Mouse (Mus musculus) embryonic facial prominence, embryonic 14.5 days (tissue): ENCODE results near the gene Arhgap17. TPM values are rescaled to one million over a fixed set of nuclear protein-coding genes. Genes with fewer than 3 reads are reported as not detected.

ENCODE experiments used
- ATAC-seq: fragments of 200-750 bp; cut with Nextera tagmentation; 2 replicates; pipeline ENCODE4 v1.8.0; 2017; ENCODE audit warnings: low read depth, moderate number of reproducible peaks, moderate TSS enrichment
- DNase-seq: peaks from one replicate; pipeline ENCODE4 v3.0.0-alpha.2; 2015; ENCODE audit warnings: low spot score
- H3K27ac ChIP-seq: fragments of 300-500 bp; sonication (generic); replicated peaks from 2 replicates; pipeline ENCODE4 v1.5.1; 2014; ENCODE audit warnings: low read depth, mild to moderate bottlenecking, low read length, moderate library complexity
- H3K27me3 ChIP-seq: fragments of 300-500 bp; sonication (generic); replicated peaks from 2 replicates; pipeline ENCODE4 v1.6.1; 2014; ENCODE audit warnings: low read length; ENCODE audit not compliant: control insufficient read depth, insufficient read depth
- H3K36me3 ChIP-seq: fragments of 300-500 bp; sonication (generic); 2 replicates; pipeline ENCODE4 v1.6.1; 2014; ENCODE audit warnings: low read length, mixed read lengths; ENCODE audit not compliant: control insufficient read depth, insufficient read depth
- H3K4me1 ChIP-seq: fragments of 300-500 bp; sonication (generic); 2 replicates; pipeline ENCODE4 v1.6.1; 2014; ENCODE audit warnings: antibody characterized with exemption, low read length; ENCODE audit not compliant: control insufficient read depth, insufficient read depth
- H3K4me2 ChIP-seq: fragments of 300-500 bp; sonication (generic); 2 replicates; pipeline ENCODE4 v1.6.1; 2014; ENCODE audit warnings: low read depth, mild to moderate bottlenecking, low read length, moderate library complexity, mixed read lengths
- H3K4me3 ChIP-seq: fragments of 300-500 bp; sonication (generic); 2 replicates; pipeline ENCODE4 v1.5.1; 2014; ENCODE audit warnings: low read depth, mild to moderate bottlenecking, low read length
- H3K9ac ChIP-seq: fragments of 300-500 bp; sonication (generic); 2 replicates; pipeline ENCODE4 v1.6.1; 2014; ENCODE audit warnings: low read depth, mild to moderate bottlenecking, low read length, moderate library complexity, mixed read lengths
- H3K9me3 ChIP-seq: fragments of 300-500 bp; sonication (generic); 2 replicates; pipeline ENCODE4 v1.6.1; 2016; ENCODE audit warnings: low read length; ENCODE audit not compliant: control insufficient read depth
- WGBS: fragments of 180-500 bp; shearing (Covaris S2); extraction: QIAGEN DNeasy Blood & Tissue Kit; methylation state at CpG from one replicate; pipeline ENCODE4 v1.1.7; 2014; 5-methylcytosine and 5-hydroxymethylcytosine counted together
- polyA plus RNA-seq: library from polyadenylated mRNA; unstranded; fragments of >200 nt; fragmentation: Nextera tagmentation; extraction: Ambion mirVana; gene quantifications from 2 replicates; pipeline ENCODE4 v1.2.1, GENCODE M21; 2014

Gene Arhgap17
- polyA plus RNA-seq, 1 experiment from 2014 or later: 24.4 TPM

GRCm38 (mm10) chr7:123354392-123354791, 15.3 kb downstream of the Arhgap17 start:
- DNase-seq (no peak), ATAC-seq (no peak)
- no peaks in the 10 kb centered on the region for H3K9me3 ChIP-seq
- H3K27me3 ChIP-seq: no peaks in the 10 kb centered on the region
- H3K36me3 ChIP-seq: no peaks in the 10 kb centered on the region
- H3K27ac ChIP-seq: no peak overlapping the region
- no peak overlapping the region for H3K9ac ChIP-seq
- H3K4me2 ChIP-seq: no peak overlapping the region
- H3K4me1 ChIP-seq: no peaks in the 10 kb centered on the region
- no peak overlapping the region for H3K4me3 ChIP-seq
- WGBS: 84% methylated on average over 5 of the region's 5 CpGs

DNA sequence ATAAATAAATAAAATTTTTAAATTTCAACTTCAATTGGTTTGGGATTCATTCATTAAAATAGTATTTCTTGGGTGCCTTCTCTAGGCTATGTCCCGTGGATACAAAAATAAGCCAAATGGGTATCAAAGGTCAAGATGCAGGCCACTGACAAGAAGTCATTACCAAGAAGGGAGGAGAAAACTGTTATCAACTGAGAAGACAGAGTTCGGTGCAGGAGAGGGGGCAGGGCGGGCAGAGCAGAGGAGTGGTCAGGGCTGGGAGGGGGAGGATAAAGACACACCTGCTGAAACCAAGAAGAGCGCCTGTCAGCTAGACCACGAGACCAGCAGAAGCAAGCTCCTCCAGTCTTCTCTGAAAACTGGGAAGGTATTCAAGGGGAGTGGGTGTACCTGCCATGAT, 15.8 kb downstream of the Arhgap17 start:
- H3K9ac ChIP-seq: no peak overlapping the region
- no peak overlapping the region for H3K4me2 ChIP-seq
- 77% methylated on average over 5 of the region's 5 CpGs for WGBS
- no peaks in the 10 kb centered on the region for H3K36me3 ChIP-seq
- H3K27ac ChIP-seq: no peak overlapping the region
- H3K9me3 ChIP-seq: no peaks in the 10 kb centered on the region
- no peaks in the 10 kb centered on the region for H3K4me1 ChIP-seq
- no peak overlapping the region for H3K4me3 ChIP-seq
- DNase-seq (no peak), ATAC-seq (no peak)
- no peaks in the 10 kb centered on the region for H3K27me3 ChIP-seq

GRCm38 (mm10) chr7:123353081-123353480, 16.6 kb downstream of the Arhgap17 start:
- ATAC-seq (no peak), DNase-seq (no peak)
- Histone ChIP-seq H3K27me3 (no peaks in the 10 kb centered on the region), H3K4me2 (no peak overlapping the region), H3K4me3 (no peak overlapping the region), H3K9me3 (no peaks in the 10 kb centered on the region), H3K36me3 (no peaks in the 10 kb centered on the region), H3K27ac (no peak overlapping the region), H3K9ac (no peak overlapping the region), H3K4me1 (no peaks in the 10 kb centered on the region)
- WGBS: 95% methylated on average over 4 of the region's 4 CpGs

DNA sequence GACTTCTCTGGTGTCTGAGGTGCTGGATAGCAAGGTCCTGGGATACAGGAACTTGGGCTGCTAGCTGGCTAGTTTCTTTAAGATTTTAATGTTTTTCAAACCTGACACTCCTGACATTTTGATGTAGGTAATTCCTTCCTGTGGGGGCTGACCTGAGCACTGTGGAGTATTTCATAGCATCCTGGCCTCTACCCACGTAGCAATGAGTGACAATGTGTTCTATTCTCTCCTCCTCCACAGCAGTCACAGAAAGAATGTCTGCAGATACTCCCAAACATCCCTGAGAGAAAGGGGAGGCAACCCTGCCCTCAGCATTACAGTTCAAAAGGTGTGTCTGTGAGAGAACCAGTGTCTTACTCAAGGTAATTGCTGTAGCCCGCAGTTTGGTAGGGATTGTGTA, 19.5 kb downstream of the Arhgap17 start:
- no peak for DNase-seq
- 54% methylated on average over 2 of the region's 2 CpGs for WGBS
- no peak overlapping the region for H3K4me2 ChIP-seq
- no peaks in the 10 kb centered on the region for H3K9me3 ChIP-seq
- no peak overlapping the region for H3K9ac ChIP-seq
- H3K36me3 ChIP-seq: no peaks in the 10 kb centered on the region
- H3K4me1 ChIP-seq: no peaks in the 10 kb centered on the region
- H3K27ac ChIP-seq: no peak overlapping the region
- no peak overlapping the region for H3K4me3 ChIP-seq
- no peaks in the 10 kb centered on the region for H3K27me3 ChIP-seq
- no peak for ATAC-seq

- no peak overlapping the region for H3K4me2 ChIP-seq
- DNase-seq (no peak), ATAC-seq (no peak)
- no peaks in the 10 kb centered on the region for H3K36me3 ChIP-seq
- no peak overlapping the region for H3K4me3 ChIP-seq
- H3K9ac ChIP-seq: no peak overlapping the region
- no peaks in the 10 kb centered on the region for H3K27me3 ChIP-seq
- no peaks in the 10 kb centered on the region for H3K9me3 ChIP-seq
- WGBS: 77% methylated on average over 11 of the region's 11 CpGs
- no peak overlapping the region for H3K27ac ChIP-seq
- H3K4me1 ChIP-seq: no peaks in the 10 kb centered on the region
Observed at GRCm38 (mm10) chr7:123349813-123350212, 19.9 kb downstream of the Arhgap17 start.

DNA sequence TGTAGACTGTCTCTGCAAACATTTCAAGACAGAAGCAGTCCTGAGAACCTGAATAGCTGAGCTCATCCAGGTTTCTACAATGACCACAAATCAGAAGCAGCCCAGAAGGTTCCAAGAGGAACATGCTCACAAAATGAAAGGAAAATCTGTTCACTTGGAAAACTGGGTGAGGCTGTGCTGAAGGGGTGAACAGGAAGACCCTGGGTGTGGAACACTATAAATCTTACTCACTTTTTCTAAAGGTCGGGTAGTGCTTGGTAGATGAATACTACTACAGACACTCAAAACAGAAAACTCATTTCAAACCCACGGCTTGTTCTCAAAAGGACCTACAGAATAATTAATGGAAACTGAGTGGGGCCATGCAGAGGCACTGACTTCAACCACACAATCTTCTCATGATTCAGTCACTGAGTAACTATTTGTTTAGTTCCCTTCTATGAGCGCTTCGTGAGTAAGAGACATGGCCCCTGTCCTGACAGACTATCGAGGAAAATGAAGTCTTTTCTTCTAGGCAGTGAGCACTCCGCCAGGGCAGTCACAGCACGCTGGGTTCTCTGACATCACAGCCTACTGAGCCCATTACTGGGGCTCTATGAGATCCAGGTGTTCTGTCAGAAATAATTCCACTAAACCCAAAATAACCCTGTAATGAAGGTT, 23.0 kb downstream of the Arhgap17 start:
- H3K9me3 ChIP-seq: no peaks in the 10 kb centered on the region
- no peaks in the 10 kb centered on the region for H3K27me3 ChIP-seq
- H3K36me3 ChIP-seq: no peaks in the 10 kb centered on the region
- ATAC-seq (no peak), DNase-seq (no peak)
- H3K4me2 ChIP-seq: no peak overlapping the region
- H3K4me1 ChIP-seq: peaks cover 5% of the 10 kb centered on the region; the same call in 1 of the 2 replicates
- 63% methylated on average over 7 of the region's 7 CpGs for WGBS
- no peak overlapping the region for H3K4me3 ChIP-seq
- no peak overlapping the region for H3K27ac ChIP-seq
- no peak overlapping the region for H3K9ac ChIP-seq

- WGBS: 72% methylated on average over 3 of the region's 3 CpGs
- H3K36me3 ChIP-seq: no peaks in the 10 kb centered on the region
- H3K27me3 ChIP-seq: no peaks in the 10 kb centered on the region
- DNase-seq (no peak), ATAC-seq (no peak)
- H3K4me2 ChIP-seq: no peak overlapping the region
- H3K27ac ChIP-seq: no peak overlapping the region
- no peak overlapping the region for H3K9ac ChIP-seq
- no peak overlapping the region for H3K4me3 ChIP-seq
- H3K9me3 ChIP-seq: no peaks in the 10 kb centered on the region
- H3K4me1 ChIP-seq: peaks cover 17% of the 10 kb centered on the region; the same call in 1 of the 2 replicates
Observed at GRCm38 (mm10) chr7:123345041-123345544, 24.6 kb downstream of the Arhgap17 start.

GRCm38 (mm10) chr7:123344079-123344780, 25.5 kb downstream of the Arhgap17 start:
- H3K9ac ChIP-seq: no peak overlapping the region
- no peaks in the 10 kb centered on the region for H3K27me3 ChIP-seq
- no peak overlapping the region for H3K4me3 ChIP-seq
- no peak for DNase-seq
- no peak overlapping the region for H3K4me2 ChIP-seq
- no peak overlapping the region for H3K27ac ChIP-seq
- WGBS: 82% methylated on average over 5 of the region's 5 CpGs
- ATAC-seq: no peak
- H3K4me1 ChIP-seq: peaks cover 17% of the 10 kb centered on the region; the same call in 1 of the 2 replicates
- no peaks in the 10 kb centered on the region for H3K36me3 ChIP-seq
- H3K9me3 ChIP-seq: no peaks in the 10 kb centered on the region
